Mouse (Mus musculus) erythroblast, embryonic 14.5 days (primary cell): ENCODE measurements around the gene Zfp286. TPM values are rescaled to one million over a fixed set of nuclear protein-coding genes. Genes with fewer than 3 reads are reported as not detected.

Experiments used
- H3K27me3 ChIP-seq: 2 replicates; pipeline ENCODE4 v1.6.1; 2012; ENCODE audit warnings: inconsistent platforms; ENCODE audit not compliant: control insufficient read depth
- H3K36me3 ChIP-seq: 2 replicates; pipeline ENCODE4 v1.6.1; 2012; ENCODE audit warnings: mild to moderate bottlenecking, inconsistent platforms; ENCODE audit not compliant: control insufficient read depth
- H3K4me1 ChIP-seq: 2 replicates; pipeline ENCODE4 v1.6.1; 2012; ENCODE audit warnings: inconsistent platforms; ENCODE audit not compliant: control insufficient read depth
- H3K4me3 ChIP-seq: replicated peaks from 2 replicates; pipeline ENCODE3; 2012; ENCODE audit warnings: moderate library complexity, mild to moderate bottlenecking, inconsistent platforms
- H3K9me3 ChIP-seq: 2 replicates; pipeline ENCODE4 v1.6.1; 2012; ENCODE audit warnings: low read length, inconsistent platforms, mixed read lengths; ENCODE audit not compliant: control insufficient read depth
- GATA1 ChIP-seq: IDR thresholded peaks from 2 replicates; pipeline ENCODE4 v1.6.1; 2012; ENCODE audit warnings: low read length, inconsistent platforms, mixed read lengths
- TAL1 ChIP-seq: IDR thresholded peaks from 3 replicates; pipeline ENCODE4 v1.6.1; 2012; ENCODE audit warnings: low read length, inconsistent platforms, mixed read lengths
- polyA plus RNA-seq: library from polyadenylated mRNA; stranded (reverse); fragments of >175 nt; gene quantifications from 2 replicates; pipeline ENCODE4 v1.2.3, GENCODE M21; 2012

Gene Zfp286
- polyA plus RNA-seq, 1 experiment = not detected

DNA sequence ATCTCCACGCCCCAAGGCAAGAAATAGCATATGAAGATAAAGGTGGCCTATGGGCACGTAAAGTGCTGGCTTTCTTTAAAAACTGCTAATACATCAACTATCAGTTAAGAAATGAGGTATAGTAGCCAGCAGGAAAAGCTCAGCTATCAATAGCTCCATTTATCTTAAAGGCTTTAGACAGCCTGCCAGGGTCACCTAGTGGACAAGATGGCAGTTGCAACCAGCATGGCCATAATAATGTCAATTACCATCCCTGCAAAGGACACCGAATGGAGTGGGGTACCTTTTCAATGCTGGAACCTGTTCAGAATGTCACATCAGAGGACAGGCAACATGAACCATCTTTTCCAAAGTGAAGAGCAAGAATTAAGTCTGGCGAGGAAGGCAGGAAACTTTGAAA is 19.9 kb upstream of the Zfp286 start:
- no peaks in the 10 kb centered on the region for H3K27me3 ChIP-seq
- TF ChIP-seq TAL1 (no peak), GATA1 (no peak)
- H3K9me3 ChIP-seq = peaks cover 5% of the 10 kb centered on the region; the same call in 1 of the 2 replicates
- no peaks in the 10 kb centered on the region for H3K4me1 ChIP-seq
- H3K36me3 ChIP-seq = no peaks in the 10 kb centered on the region
- H3K4me3 ChIP-seq = no peak overlapping the region

DNA sequence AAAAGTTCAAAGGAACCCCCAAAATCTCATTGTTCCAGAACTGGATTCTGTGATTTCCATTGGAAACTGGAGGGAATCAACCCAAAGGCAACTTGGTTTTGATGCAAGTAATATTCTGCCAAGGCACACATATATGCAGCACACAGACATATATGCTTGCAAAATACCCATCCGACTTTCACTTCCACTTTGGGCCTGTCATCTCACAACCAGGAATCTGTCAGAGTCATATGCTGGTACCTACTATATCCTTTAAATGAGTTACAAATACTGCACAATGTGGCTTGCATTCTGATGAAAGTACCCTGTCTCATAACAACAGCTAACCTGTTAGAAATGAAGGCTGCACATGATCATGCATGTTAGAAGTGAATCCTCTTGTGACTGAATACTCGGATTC is 18.7 kb upstream of the Zfp286 start:
- Histone ChIP-seq H3K4me1 (no peaks in the 10 kb centered on the region), H3K9me3 (peaks cover 5% of the 10 kb centered on the region; the same call in 1 of the 2 replicates), H3K36me3 (no peaks in the 10 kb centered on the region), H3K4me3 (no peak overlapping the region), H3K27me3 (no peaks in the 10 kb centered on the region)
- no peak for TF ChIP-seq GATA1
- no peak for TF ChIP-seq TAL1

DNA sequence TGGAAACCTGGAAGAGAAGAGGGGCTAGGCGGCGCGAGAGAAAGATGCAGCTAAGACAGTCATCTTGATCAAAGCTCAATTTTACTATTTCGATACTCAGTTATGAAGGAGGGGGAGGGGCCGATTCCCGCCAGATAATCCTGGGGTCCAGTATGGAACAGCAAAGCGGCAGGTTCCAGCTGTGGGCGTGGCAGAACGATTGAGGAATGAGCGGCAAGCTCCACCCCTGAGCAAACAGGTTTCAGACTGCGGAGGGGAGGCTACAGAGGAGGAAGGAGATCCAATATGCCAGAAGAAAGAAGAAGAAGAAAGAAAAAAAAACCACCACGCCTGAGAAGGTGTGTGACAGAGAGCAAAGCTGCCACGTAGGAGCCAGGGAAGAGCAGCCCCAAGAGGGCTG is 14.9 kb upstream of the Zfp286 start:
- no peaks in the 10 kb centered on the region for H3K4me1 ChIP-seq
- H3K36me3 ChIP-seq = no peaks in the 10 kb centered on the region
- peaks cover 5% of the 10 kb centered on the region; the same call in 1 of the 2 replicates for H3K9me3 ChIP-seq
- H3K4me3 ChIP-seq = no peak overlapping the region
- TF ChIP-seq TAL1 (no peak), GATA1 (no peak)
- no peaks in the 10 kb centered on the region for H3K27me3 ChIP-seq

DNA sequence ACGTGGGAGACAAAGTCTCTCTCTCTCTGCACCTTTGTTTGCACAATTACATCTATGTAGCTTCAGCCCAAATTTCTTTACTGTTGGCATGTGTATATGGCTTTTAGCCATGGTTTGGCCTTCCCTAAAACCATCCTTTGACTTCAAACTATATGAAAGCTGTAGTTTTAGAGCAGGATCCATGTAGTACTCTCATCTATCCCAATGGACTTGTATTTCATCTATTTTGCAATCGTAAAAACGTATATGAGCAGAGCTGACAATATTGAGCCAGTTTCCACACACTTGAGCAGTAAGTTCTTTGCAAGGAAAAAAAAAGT is 315 bp upstream of the Zfp286 start:
- Histone ChIP-seq H3K4me3 (peak overlapping the region; percentile 54), H3K36me3 (no peaks in the 10 kb centered on the region), H3K9me3 (no peaks in the 10 kb centered on the region), H3K4me1 (peaks cover 8% of the 10 kb centered on the region), H3K27me3 (no peaks in the 10 kb centered on the region)
- TF ChIP-seq TAL1 = no peak
- no peak for TF ChIP-seq GATA1

DNA sequence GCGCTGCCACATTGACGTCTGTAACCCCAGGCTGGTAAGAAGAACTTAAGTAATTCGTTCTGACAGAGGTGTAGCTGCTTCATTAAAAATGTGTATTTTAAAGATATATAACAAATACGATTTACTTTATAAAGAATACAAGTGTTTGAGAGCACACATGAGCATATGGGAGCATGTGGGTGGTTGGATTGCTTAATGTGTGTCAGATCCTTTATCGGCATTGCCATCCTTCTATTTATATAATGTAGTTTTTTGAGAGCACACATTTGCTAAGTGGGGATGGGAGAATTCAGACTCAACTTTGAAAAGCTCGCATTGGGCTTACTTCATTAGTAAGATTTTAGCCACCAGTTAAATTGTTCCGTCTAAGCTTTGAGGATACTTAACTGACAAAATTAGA is 12.8 kb downstream of the Zfp286 start:
- TF ChIP-seq TAL1 = no peak
- TF ChIP-seq GATA1 = no peak
- H3K4me3 ChIP-seq = no peak overlapping the region
- H3K27me3 ChIP-seq = no peaks in the 10 kb centered on the region
- no peaks in the 10 kb centered on the region for H3K4me1 ChIP-seq
- H3K36me3 ChIP-seq = peaks cover 5% of the 10 kb centered on the region; the same call in 1 of the 2 replicates
- H3K9me3 ChIP-seq = peaks cover 35% of the 10 kb centered on the region

DNA sequence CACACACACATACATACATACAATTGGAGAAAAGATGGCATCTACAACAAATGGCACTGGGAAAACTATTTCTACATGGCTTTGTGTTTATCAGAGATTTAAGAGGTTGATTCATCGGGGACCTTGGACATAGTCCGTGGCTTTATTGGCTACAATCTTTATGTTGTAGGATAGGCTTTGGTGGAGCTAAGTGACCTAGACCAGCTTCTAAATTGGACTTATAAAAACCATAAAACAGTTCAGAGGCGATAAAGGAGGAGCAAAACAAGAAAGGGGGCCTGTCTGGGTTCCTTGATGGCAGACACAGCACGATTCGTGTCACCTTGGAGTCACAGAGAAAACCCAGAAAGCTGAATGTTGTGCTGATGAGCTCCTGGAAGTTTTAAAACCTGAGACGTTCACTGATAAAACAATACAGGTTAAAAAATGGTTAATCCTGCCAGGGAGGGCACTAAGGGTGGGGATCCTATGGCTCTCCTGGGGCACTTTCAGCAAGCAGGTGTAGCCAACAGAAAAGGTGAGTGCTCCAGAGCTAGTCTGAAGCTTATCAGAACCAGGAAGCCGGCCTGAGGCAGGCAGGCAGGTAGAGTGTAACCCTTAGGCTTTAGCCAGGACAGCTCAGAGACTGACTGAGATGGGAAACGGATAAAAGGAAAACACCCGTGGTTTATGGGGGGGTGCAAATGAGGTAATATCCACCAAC is 28.4 kb downstream of the Zfp286 start:
- Histone ChIP-seq H3K36me3 (no peaks in the 10 kb centered on the region), H3K9me3 (no peaks in the 10 kb centered on the region), H3K27me3 (peaks cover 12% of the 10 kb centered on the region), H3K4me1 (peaks cover 4% of the 10 kb centered on the region), H3K4me3 (no peak overlapping the region)
- no peak for TF ChIP-seq TAL1
- no peak for TF ChIP-seq GATA1

DNA sequence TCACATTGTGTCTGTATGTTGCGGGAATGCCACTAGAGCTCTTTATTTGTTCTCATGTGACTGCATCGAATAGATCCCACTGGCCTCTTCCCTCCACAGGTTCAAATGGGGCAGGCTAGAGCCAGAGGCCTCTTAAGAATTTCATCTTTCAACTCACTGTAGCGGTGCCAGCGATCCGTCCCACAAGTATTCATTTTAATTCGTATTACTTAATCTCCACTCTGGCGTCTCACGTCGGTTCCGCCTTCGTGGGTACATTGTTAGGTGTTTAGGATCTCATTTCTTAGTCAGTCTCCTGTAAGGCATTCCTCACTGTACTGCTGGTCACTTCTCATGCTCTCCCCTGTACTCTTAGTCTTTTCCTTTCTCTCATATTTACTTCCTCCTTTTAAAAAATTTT is 30.8 kb downstream of the Zfp286 start:
- no peaks in the 10 kb centered on the region for H3K9me3 ChIP-seq
- no peak overlapping the region for H3K4me3 ChIP-seq
- H3K4me1 ChIP-seq = peaks cover 4% of the 10 kb centered on the region
- H3K36me3 ChIP-seq = no peaks in the 10 kb centered on the region
- H3K27me3 ChIP-seq = peaks cover 17% of the 10 kb centered on the region
- no peak for TF ChIP-seq GATA1
- no peak for TF ChIP-seq TAL1

DNA sequence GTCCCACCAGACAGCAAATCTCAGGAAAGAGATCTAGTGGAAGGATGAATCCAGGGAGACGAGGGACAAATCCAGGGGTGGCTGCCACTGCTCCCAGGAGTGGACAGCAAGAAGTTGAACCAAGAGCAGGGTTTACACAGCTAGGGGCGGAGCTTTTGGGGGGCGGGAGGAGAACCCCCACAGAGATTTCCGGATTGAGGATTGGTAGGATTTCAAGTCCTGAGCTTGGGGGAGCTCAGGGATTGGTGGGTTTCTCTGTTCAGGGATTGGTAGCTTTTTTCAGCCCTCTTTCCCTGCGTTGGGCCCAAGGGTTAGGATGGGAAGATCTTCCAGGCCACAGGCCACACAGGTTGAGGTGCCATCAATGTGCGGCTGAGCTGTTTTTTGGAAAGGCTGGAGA is 31.4 kb downstream of the Zfp286 start:
- Histone ChIP-seq H3K4me1 (peaks cover 4% of the 10 kb centered on the region), H3K9me3 (no peaks in the 10 kb centered on the region), H3K4me3 (no peak overlapping the region), H3K27me3 (peaks cover 17% of the 10 kb centered on the region), H3K36me3 (no peaks in the 10 kb centered on the region)
- TF ChIP-seq GATA1 (no peak), TAL1 (no peak)

DNA sequence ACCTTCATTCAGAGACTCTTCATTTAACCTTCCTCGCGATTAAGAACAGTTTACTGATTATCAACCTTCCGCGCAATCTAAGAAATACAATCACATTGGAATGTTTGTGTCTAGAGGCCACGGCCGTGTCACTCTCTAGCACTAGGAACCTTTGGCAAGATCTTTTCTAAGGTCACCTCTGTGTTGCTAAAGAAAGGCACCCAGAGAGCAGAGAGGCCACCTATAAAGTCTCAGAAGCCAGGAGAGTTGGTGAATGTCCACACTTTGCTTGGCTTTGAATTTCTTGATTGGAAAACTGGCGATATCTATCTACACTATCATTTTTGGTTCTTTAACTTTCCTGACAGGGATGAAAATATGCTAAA is 32.1 kb downstream of the Zfp286 start:
- H3K9me3 ChIP-seq = no peaks in the 10 kb centered on the region
- peaks cover 4% of the 10 kb centered on the region for H3K4me1 ChIP-seq
- H3K27me3 ChIP-seq = peaks cover 17% of the 10 kb centered on the region
- H3K36me3 ChIP-seq = no peaks in the 10 kb centered on the region
- TF ChIP-seq GATA1 (no peak), TAL1 (no peak)
- H3K4me3 ChIP-seq = no peak overlapping the region
